Mouse (Mus musculus) olfactory bulb, adult 2 months (tissue): ENCODE results near the gene Kcnab3. TPM values are rescaled to one million over a fixed set of nuclear protein-coding genes. Genes with fewer than 3 reads are reported as not detected.

Experiments
- H3K27ac ChIP-seq: fragments of 200-500 bp; 2 replicates; pipeline ENCODE4 v1.5.1; 2012; ENCODE audit warnings: low read depth, low read length; ENCODE audit not compliant: insufficient read depth
- H3K4me1 ChIP-seq: fragments of 200-500 bp; 2 replicates; pipeline ENCODE4 v1.6.1; 2012; ENCODE audit warnings: low read length; ENCODE audit not compliant: control insufficient read depth, insufficient read depth
- H3K4me3 ChIP-seq: fragments of 200-500 bp; 2 replicates; pipeline ENCODE4 v1.5.1; 2012; ENCODE audit warnings: mild to moderate bottlenecking, low read depth, low read length, moderate library complexity; ENCODE audit not compliant: insufficient read depth
- CTCF ChIP-seq: fragments of 200-500 bp; IDR thresholded peaks from 2 replicates; pipeline ENCODE4 v1.5.1; 2012; ENCODE audit warnings: low read depth, mild to moderate bottlenecking, low read length, moderate library complexity; ENCODE audit not compliant: insufficient read depth
- POLR2A ChIP-seq: fragments of 200-500 bp; IDR thresholded peaks from 2 replicates; pipeline ENCODE4 v1.6.1; 2012; ENCODE audit warnings: mild to moderate bottlenecking, low read depth, low read length, moderate library complexity; ENCODE audit not compliant: insufficient read depth
- WGBS: fragments of 180-500 bp; shearing (Covaris S2); methylation state at CpG from one replicate; pipeline ENCODE4 v1.1.7; 2018; 5-methylcytosine and 5-hydroxymethylcytosine counted together
- polyA plus RNA-seq: library from polyadenylated mRNA; stranded (reverse); fragments of >200 nt; gene quantifications from 2 replicates; pipeline ENCODE4 v1.2.4, GENCODE M21; 2012; ENCODE audit warnings: low replicate concordance; ENCODE audit not compliant: missing spikeins, insufficient read depth, insufficient read length

The Kcnab3 gene
- polyA plus RNA-seq, 1 experiment = not detected

GRCm38 (mm10) chr11:69356544-69356943 lies 30.5 kb downstream of the Kcnab3 start:
- 91% methylated on average over 5 of the region's 5 CpGs for WGBS
- H3K27ac ChIP-seq = no peak overlapping the region
- H3K4me1 ChIP-seq = peaks cover 7% of the 10 kb centered on the region
- no peak for TF ChIP-seq POLR2A
- no peak for TF ChIP-seq CTCF
- H3K4me3 ChIP-seq = no peak overlapping the region

- WGBS = 90% methylated on average over 12 of the region's 12 CpGs
- Histone ChIP-seq H3K4me3 (no peak overlapping the region), H3K4me1 (peaks cover 10% of the 10 kb centered on the region), H3K27ac (no peak overlapping the region)
- TF ChIP-seq POLR2A (no peak), CTCF (no peak)
These were observed 31.6 kb downstream of the Kcnab3 start for GRCm38 (mm10) chr11:69357690-69358089.

- Histone ChIP-seq H3K4me3 (no peak overlapping the region), H3K27ac (no peak overlapping the region), H3K4me1 (peaks cover 36% of the 10 kb centered on the region)
- 35% methylated on average over 7 of the region's 7 CpGs for WGBS
- no peak for TF ChIP-seq CTCF
- no peak for TF ChIP-seq POLR2A
These were observed 36.0 kb downstream of the Kcnab3 start for GRCm38 (mm10) chr11:69362021-69362420.

- Histone ChIP-seq H3K27ac (no peak overlapping the region), H3K4me3 (no peak overlapping the region), H3K4me1 (peaks cover 36% of the 10 kb centered on the region)
- TF ChIP-seq CTCF (no peak), POLR2A (no peak)
- WGBS = 72% methylated on average over 2 of the region's 2 CpGs
These were observed 36.4 kb downstream of the Kcnab3 start for GRCm38 (mm10) chr11:69362479-69362878.

GRCm38 (mm10) chr11:69364376-69364775 lies 38.3 kb downstream of the Kcnab3 start:
- H3K4me1 ChIP-seq = peaks cover 39% of the 10 kb centered on the region
- no peak overlapping the region for H3K4me3 ChIP-seq
- H3K27ac ChIP-seq = peak overlapping the region; percentile 85
- no peak for TF ChIP-seq CTCF
- WGBS = 7% methylated on average over 8 of the region's 8 CpGs

GRCm38 (mm10) chr11:69364910-69365309 lies 38.9 kb downstream of the Kcnab3 start:
- TF ChIP-seq POLR2A (no peak), CTCF (no peak)
- WGBS = 0% methylated on average over 6 of the region's 6 CpGs
- peaks cover 39% of the 10 kb centered on the region for H3K4me1 ChIP-seq
- H3K27ac ChIP-seq = peak overlapping the region; percentile 85
- peak overlapping the region; percentile 39 for H3K4me3 ChIP-seq

- TF ChIP-seq CTCF (no peak), POLR2A (no peak)
- Histone ChIP-seq H3K4me1 (peaks cover 39% of the 10 kb centered on the region), H3K27ac (peak overlapping the region; percentile 85), H3K4me3 (peak overlapping the region; percentile 39)
- 16% methylated on average over 6 of the region's 6 CpGs for WGBS
These were observed 39.7 kb downstream of the Kcnab3 start for GRCm38 (mm10) chr11:69365722-69366121.

GRCm38 (mm10) chr11:69366157-69366854 lies 40.2 kb downstream of the Kcnab3 start:
- WGBS = under 1% methylated on average over 26 of the region's 26 CpGs
- H3K4me3 ChIP-seq = peak overlapping the region; percentile 39
- peak overlapping the region; percentile 85 for H3K27ac ChIP-seq
- TF ChIP-seq CTCF (no peak), POLR2A (peak; percentile 58)
- peaks cover 39% of the 10 kb centered on the region for H3K4me1 ChIP-seq

GRCm38 (mm10) chr11:69366855-69367615 lies 41.0 kb downstream of the Kcnab3 start:
- peak overlapping the region; percentile 98 for H3K27ac ChIP-seq
- peaks cover 40% of the 10 kb centered on the region for H3K4me1 ChIP-seq
- H3K4me3 ChIP-seq = peak overlapping the region; percentile 65
- TF ChIP-seq POLR2A = no peak
- no peak for TF ChIP-seq CTCF
- WGBS = under 1% methylated on average over 22 of the region's 22 CpGs
